Mouse (Mus musculus) lung, embryonic 15.5 days (tissue): ENCODE results near the gene Shisa8. TPM values are rescaled to one million over a fixed set of nuclear protein-coding genes. Genes with fewer than 3 reads are reported as not detected.

Source experiments
- ATAC-seq: fragments of 200-750 bp; cut with Nextera tagmentation; 2 replicates; pipeline ENCODE4 v1.8.0; 2017; ENCODE audit warnings: moderate number of reproducible peaks, borderline replicate concordance; ENCODE audit not compliant: low FRiP score, low TSS enrichment; ENCODE audit errors: extremely low read depth
- H3K27ac ChIP-seq: fragments of 300-500 bp; sonication (generic); 2 replicates; pipeline ENCODE4 v1.5.1; 2015; ENCODE audit warnings: moderate library complexity, mild to moderate bottlenecking, inconsistent platforms
- H3K27me3 ChIP-seq: fragments of 300-500 bp; sonication (generic); 2 replicates; pipeline ENCODE4 v1.6.1; 2015; ENCODE audit warnings: inconsistent platforms
- H3K36me3 ChIP-seq: fragments of 300-500 bp; sonication (generic); 2 replicates; pipeline ENCODE4 v1.6.1; 2015; ENCODE audit warnings: inconsistent platforms
- H3K4me1 ChIP-seq: fragments of 300-500 bp; sonication (generic); 2 replicates; pipeline ENCODE4 v1.6.1; 2015; ENCODE audit warnings: inconsistent platforms
- H3K4me2 ChIP-seq: fragments of 300-500 bp; sonication (generic); 2 replicates; pipeline ENCODE4 v1.6.1; 2015; ENCODE audit warnings: inconsistent platforms, mild to moderate bottlenecking, moderate library complexity
- H3K4me3 ChIP-seq: fragments of 300-500 bp; sonication (generic); 2 replicates; pipeline ENCODE4 v1.5.1; 2015; ENCODE audit warnings: mild to moderate bottlenecking, inconsistent platforms
- H3K9ac ChIP-seq: fragments of 300-500 bp; sonication (generic); 2 replicates; pipeline ENCODE4 v1.6.1; 2015; ENCODE audit warnings: inconsistent platforms
- H3K9me3 ChIP-seq: fragments of 300-500 bp; sonication (generic); 2 replicates; pipeline ENCODE4 v1.6.1; 2016; ENCODE audit warnings: inconsistent platforms
- whole genome bisulfite sequencing: fragments of 180-500 bp; shearing (Covaris S2); methylation state at CpG from one replicate; pipeline ENCODE4 v1.1.7; 2015; 5-methylcytosine and 5-hydroxymethylcytosine counted together
- polyA plus RNA-seq: library from polyadenylated mRNA; unstranded; fragments of >200 nt; fragmentation: Nextera tagmentation; extraction: Ambion mirVana; gene quantifications from 2 replicates; pipeline ENCODE4 v1.2.1, GENCODE M21; 2015

The Shisa8 gene
- polyA plus RNA-seq, 1 experiment from 2014 or later = 1.3 TPM

DNA sequence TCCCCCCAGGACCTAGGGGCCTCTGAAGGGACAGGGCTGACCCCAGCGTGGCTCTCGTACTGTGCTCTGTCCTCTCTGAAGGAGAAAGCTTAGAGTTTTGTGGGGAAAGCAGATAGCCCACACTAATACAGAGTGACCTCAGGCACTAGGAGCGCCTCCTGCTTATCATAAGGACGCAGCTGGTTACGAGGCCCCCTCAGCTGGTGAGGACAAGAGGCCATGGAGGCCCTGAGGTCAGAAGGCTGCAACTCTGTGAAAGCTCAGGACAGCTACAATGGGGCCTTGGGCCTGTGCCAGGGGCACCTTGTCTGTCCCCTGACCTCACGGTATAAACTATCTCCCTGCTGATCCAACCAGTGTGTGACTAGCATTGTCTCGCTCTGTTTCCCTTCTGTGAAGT is 28.4 kb downstream of the Shisa8 start:
- H3K4me2 ChIP-seq = no peak overlapping the region
- no peak overlapping the region for H3K27ac ChIP-seq
- H3K36me3 ChIP-seq = peaks cover 100% of the 10 kb centered on the region
- no peak overlapping the region for H3K4me3 ChIP-seq
- no peak overlapping the region for H3K9ac ChIP-seq
- no peaks in the 10 kb centered on the region for H3K27me3 ChIP-seq
- no peaks in the 10 kb centered on the region for H3K9me3 ChIP-seq
- ATAC-seq = 0 out of 2 replicates have a peak, but pooled peaks have one; percentile 5
- H3K4me1 ChIP-seq = no peaks in the 10 kb centered on the region
- 76% methylated on average over 7 of the region's 7 CpGs for WGBS

DNA sequence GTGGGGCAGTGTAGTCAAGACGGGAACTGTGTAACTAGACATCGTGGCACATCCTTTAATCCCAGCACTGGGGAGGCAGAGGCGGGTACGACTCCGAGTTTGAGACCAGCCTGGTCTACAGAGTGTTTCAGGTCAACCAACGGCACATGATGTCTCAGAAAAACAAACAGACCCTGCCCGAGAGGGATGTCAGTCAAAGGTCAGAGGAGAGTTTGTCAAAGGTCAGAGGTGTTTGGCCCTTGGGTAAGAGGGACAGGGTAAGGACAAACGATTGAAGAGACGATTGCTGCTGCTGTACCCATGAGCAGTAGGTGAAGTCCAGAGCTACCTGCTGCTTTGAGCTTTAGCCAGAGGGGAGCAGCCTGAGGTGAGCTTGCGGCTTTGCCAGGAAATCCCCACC is 29.0 kb downstream of the Shisa8 start:
- H3K27ac ChIP-seq = no peak overlapping the region
- H3K9me3 ChIP-seq = no peaks in the 10 kb centered on the region
- H3K9ac ChIP-seq = no peak overlapping the region
- no peak for ATAC-seq
- no peak overlapping the region for H3K4me3 ChIP-seq
- no peak overlapping the region for H3K4me2 ChIP-seq
- peaks cover 100% of the 10 kb centered on the region for H3K36me3 ChIP-seq
- 56% methylated on average over 10 of the region's 10 CpGs for WGBS
- no peaks in the 10 kb centered on the region for H3K4me1 ChIP-seq
- H3K27me3 ChIP-seq = no peaks in the 10 kb centered on the region

DNA sequence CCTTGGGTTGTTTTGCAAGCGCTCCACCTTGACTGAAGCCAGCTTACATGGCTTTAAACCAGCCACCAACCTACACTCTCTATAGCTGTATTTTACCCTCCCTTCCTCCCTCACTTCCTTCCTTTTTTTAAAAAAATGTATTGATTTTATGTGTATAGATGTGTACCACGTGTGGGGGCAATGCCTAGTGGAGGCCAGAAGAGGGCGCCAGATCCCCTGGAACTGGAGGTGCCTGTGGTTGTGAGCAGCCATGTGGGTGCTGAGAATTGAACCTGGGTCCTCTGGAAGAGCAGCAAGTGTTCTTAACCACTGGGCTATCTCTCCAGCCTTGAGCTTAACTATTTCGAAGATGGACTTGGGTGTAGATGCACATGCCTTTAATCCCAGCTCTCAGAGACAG is 30.3 kb downstream of the Shisa8 start:
- 96% methylated on average over 4 of the region's 4 CpGs for WGBS
- Histone ChIP-seq H3K27ac (no peak overlapping the region), H3K4me1 (no peaks in the 10 kb centered on the region)

DNA sequence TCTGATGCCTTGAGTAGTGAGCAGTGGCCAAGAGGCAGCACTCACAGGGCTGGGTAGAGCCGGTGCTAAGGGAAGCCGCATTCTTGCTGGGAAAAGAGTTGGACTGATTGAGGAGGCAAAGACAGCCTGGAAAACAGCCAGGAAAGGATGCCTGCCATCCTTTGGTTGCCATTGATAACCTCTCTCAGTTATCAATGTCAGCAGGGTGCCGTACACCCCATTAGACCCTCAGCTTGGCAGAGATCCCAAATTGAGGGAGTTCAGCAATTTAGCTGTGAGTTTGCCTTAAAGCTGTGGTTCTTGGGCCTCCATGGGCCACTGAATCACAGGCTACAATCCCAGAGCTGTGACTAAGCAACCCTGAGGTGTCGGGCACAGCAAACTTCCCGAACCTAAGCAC is 31.5 kb downstream of the Shisa8 start:
- Histone ChIP-seq H3K36me3 (peaks cover 99% of the 10 kb centered on the region), H3K4me2 (no peak overlapping the region), H3K27ac (no peak overlapping the region), H3K27me3 (no peaks in the 10 kb centered on the region), H3K4me3 (no peak overlapping the region), H3K9me3 (no peaks in the 10 kb centered on the region), H3K4me1 (no peaks in the 10 kb centered on the region), H3K9ac (no peak overlapping the region)
- WGBS = 70% methylated on average over 5 of the region's 5 CpGs
- no peak for ATAC-seq

More for the DNA sequence above, 30.3 kb downstream of the Shisa8 start:
- Histone ChIP-seq H3K4me2 (no peak overlapping the region), H3K4me3 (no peak overlapping the region), H3K9me3 (no peaks in the 10 kb centered on the region), H3K27me3 (no peaks in the 10 kb centered on the region), H3K36me3 (peaks cover 100% of the 10 kb centered on the region), H3K9ac (no peak overlapping the region)
- no peak for ATAC-seq

DNA sequence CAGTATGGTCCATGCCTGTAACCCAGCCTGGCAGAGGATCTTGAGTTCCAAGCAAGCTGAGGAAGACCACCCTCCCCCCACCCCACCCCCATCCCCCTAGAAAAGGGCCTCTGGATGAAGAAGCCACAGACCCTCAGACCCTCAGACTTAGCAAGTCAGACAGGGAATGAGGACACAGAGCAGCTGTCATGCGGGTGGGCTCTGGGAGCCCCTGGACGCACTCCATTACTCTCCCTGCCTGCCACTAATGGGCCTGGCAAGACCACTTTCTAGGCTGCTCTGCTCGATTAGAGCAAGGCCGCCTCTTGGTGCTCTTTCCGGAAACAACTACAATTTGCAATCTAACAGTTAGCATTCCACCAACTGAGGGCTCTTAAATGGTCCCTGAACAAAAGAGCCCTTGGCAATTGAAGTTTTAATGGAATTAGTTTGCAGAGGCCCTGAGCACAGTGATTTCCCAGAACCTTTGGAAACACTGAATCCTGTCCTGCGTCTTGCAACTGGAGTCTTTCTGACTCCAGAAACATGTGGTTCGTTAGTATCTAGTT is 34.8 kb downstream of the Shisa8 start:
- 88% methylated on average over 7 of the region's 7 CpGs for WGBS
- Histone ChIP-seq H3K27me3 (no peaks in the 10 kb centered on the region), H3K27ac (no peak overlapping the region), H3K36me3 (peaks cover 95% of the 10 kb centered on the region), H3K9ac (no peak overlapping the region), H3K4me3 (no peak overlapping the region), H3K9me3 (no peaks in the 10 kb centered on the region), H3K4me2 (no peak overlapping the region), H3K4me1 (no peaks in the 10 kb centered on the region)
- no peak for ATAC-seq

DNA sequence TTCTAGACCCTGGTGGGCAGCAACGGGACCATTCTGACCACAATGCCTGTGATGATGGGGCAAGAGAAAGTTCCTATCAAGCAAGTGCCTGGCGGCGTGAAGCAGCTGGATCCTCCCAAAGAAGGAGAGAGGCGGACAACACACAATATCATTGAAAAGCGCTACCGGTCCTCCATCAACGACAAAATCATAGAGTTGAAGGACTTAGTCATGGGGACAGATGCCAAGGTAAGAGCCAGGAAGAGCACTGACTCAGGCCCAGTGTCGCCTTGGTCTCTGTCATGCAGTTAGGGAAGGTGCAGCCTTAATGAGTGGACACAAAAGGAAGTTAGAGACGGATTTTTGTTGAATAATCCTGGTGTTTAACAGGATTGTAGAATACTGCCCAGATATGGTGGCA is 37.5 kb downstream of the Shisa8 start:
- Histone ChIP-seq H3K4me1 (no peaks in the 10 kb centered on the region), H3K9me3 (no peaks in the 10 kb centered on the region), H3K36me3 (peaks cover 94% of the 10 kb centered on the region), H3K4me3 (no peak overlapping the region), H3K9ac (no peak overlapping the region), H3K4me2 (no peak overlapping the region), H3K27ac (no peak overlapping the region), H3K27me3 (no peaks in the 10 kb centered on the region)
- no peak for ATAC-seq
- 94% methylated on average over 9 of the region's 9 CpGs for WGBS

DNA sequence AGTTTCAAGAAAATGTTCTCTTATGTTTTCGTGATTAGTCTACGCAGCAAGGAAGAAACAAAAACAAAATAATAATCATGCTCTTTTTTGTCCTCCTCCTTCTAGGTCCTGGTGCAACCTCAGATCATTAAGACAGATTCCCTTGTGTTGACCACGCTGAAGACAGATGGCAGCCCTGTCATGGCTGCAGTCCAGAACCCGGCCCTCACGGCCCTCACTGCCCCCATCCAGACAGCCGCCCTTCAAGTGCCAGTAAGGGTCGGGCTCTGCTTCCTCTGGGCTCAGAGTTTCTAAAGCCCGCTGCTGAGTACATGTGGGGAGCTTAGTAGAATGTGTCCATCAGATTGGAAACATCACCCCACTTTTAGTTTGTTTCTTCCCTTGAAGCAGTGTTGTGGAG is 40.0 kb downstream of the Shisa8 start:
- H3K36me3 ChIP-seq = peaks cover 73% of the 10 kb centered on the region
- H3K9me3 ChIP-seq = no peaks in the 10 kb centered on the region
- H3K27ac ChIP-seq = no peak overlapping the region
- H3K4me1 ChIP-seq = peaks cover 4% of the 10 kb centered on the region; the same call in 1 of the 2 replicates
- ATAC-seq = no peak
- WGBS = 71% methylated on average over 8 of the region's 8 CpGs
- H3K27me3 ChIP-seq = no peaks in the 10 kb centered on the region
- no peak overlapping the region for H3K4me2 ChIP-seq
- no peak overlapping the region for H3K4me3 ChIP-seq
- no peak overlapping the region for H3K9ac ChIP-seq

DNA sequence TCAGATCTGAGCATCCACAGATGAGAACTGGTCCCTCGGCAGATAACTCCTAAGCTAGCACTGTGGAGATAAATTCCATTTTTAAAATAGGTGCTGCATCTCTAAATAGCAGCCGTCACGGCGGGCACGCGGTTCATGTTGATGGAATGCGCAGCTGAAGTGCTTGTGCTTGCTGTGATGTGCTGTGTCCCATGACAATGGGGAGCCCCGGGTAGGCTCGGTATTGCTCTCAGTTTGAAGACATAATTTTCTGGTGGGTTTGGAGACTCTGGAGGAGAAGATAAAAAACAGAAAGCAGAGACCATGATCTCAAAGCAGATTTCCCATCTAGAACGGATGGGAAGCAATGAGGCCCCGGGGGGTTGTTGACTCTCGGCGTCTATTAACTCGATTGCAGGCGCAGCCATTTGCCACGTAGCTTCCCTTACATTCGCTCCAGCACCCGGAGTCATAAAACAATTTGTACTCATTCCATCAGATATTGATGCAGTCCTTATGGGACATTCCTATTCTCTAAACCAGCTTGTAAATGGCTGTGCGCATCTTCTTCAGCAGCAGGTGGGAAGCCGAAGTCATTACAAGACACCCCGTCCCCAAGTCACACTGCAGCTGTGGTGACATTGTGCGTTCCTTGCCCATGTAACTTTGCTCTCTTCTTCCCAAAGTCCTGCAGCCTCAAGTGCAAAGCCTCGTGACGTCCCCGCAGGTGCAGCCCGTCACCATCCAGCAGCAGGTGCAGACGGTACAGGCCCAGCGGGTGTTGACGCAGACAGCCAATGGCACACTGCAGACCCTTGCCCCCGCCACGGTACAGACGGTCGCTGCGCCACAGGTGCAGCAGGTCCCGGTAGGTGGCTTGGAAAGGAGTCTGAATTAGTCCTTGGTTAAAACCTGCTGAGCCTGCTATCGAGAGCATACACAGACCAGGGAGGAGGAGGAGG is 41.9 kb downstream of the Shisa8 start:
- Histone ChIP-seq H3K27ac (no peak overlapping the region), H3K27me3 (no peaks in the 10 kb centered on the region), H3K4me2 (no peak overlapping the region), H3K4me3 (no peak overlapping the region), H3K36me3 (peaks cover 57% of the 10 kb centered on the region), H3K9ac (no peak overlapping the region), H3K4me1 (peaks cover 23% of the 10 kb centered on the region), H3K9me3 (no peaks in the 10 kb centered on the region)
- ATAC-seq = no peak
- 80% methylated on average over 36 of the region's 36 CpGs for WGBS

DNA sequence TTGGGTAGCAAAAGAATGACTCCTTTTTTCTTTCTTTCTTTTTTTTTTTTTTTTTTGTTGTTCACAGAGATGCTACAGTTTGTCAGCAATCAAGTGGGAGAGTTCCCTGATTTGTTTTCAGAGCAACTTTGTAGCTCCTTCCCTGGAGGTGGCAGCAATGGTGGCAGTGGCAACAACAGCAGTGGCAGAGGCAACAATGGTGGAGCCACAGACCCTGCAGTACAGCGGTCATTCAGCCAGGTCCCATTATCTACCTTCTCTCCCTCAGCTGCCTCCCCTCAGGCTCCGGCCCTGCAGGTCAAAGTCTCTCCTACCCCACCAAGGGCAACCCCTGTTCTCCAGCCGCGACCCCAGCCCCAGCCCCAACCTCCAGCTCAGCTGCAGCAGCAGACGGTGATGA is 42.9 kb downstream of the Shisa8 start:
- Histone ChIP-seq H3K27ac (no peak overlapping the region), H3K9ac (no peak overlapping the region), H3K9me3 (no peaks in the 10 kb centered on the region), H3K4me2 (no peak overlapping the region), H3K4me1 (peaks cover 28% of the 10 kb centered on the region), H3K27me3 (no peaks in the 10 kb centered on the region), H3K36me3 (peaks cover 46% of the 10 kb centered on the region), H3K4me3 (no peak overlapping the region)
- ATAC-seq = no peak
- WGBS = 83% methylated on average over 5 of the region's 5 CpGs

DNA sequence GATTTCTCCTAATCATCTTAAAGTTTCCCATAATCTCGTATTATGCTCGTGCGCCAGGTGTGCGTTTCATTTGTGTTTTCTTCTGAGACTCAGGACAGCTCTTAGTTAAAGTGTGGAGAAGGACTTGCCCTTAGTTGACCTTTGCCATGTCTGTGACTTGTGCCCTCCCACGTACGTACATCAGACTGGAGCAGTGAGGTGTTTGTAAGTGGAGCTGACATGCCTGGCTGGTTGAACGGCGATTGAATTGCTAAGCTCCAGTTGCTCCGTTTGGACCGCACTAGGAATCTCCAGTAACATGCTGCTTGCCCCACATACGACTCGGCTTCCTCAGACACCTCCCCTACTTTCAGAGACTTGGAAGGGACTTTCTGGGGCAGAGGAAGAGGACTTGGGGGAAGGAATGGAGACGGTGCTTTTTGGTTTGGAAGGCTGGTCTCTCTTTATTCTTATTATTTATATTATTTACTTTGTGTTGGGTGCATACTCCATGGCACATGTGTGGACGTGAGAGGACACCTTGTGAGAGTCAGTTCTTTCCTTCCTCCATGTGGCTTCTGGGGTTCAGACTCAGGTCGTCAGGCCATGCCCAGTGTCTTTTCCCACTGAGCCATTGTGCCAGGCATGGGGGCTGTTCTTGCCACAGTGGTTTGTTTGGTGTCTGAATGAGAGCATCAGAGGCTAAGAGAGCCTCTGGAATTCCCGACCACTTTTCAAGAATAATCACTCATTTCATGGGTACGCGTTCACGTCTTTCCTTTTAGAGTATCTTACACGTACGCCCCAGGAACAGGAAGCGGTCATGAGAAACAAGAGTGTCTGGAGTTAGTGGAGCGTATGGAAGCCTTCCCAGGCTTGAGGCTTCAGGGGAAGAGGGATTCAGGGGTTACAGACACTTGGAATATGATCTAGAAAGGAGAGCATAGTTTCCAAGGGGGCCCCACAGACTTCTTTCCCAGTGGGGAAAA is 45.1 kb downstream of the Shisa8 start:
- Histone ChIP-seq H3K27me3 (no peaks in the 10 kb centered on the region), H3K4me3 (no peak overlapping the region), H3K9ac (0 out of 2 replicates have a peak overlapping the region, but pooled peaks have one; percentile 8), H3K4me2 (no peak overlapping the region), H3K27ac (peak overlapping the region; percentile 69), H3K4me1 (peaks cover 39% of the 10 kb centered on the region), H3K36me3 (peaks cover 27% of the 10 kb centered on the region), H3K9me3 (no peaks in the 10 kb centered on the region)
- no peak for ATAC-seq
- WGBS = 44% methylated on average over 23 of the region's 23 CpGs

DNA sequence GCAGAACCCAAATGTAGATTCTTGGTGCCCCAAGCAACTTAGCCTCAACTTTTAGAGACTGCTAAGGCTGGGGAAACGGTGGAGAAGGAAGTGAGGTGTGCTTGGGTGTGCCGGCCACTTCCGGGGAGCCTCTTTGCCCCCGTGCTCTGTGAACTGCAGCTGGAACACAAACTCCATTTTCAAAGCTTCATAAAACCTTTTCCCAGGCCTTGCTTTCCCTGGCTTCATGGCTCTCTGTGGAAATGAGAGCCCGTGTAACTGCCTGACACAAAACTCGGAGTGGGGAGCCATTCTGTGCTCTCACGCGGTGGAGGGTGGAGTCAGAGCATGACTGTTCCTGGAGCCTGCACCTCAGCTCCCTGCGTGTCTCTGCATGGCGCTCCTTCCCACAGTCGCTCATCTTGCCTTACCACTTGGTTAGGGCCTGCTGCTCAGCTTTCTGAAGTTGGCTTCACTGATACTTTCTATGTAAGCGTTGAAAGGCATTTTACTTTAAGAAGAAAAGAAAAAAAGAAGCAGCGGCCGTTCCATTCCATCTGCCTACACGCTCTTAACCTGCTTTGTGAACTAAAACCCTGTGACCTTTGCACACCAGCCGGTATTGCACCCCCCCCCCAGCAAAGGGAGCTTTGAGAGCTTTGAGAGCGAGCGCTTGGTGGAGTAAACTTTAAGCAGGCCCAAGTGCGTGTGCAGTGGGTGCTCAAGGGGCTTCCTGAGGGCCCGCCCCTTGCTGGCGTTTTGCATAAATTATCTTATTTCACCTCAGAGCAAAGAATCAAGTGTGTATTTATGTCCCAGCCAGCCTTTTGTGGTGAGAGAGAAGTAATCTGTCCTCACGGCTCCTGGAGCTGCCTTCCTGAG is 46.1 kb downstream of the Shisa8 start:
- Histone ChIP-seq H3K4me1 (peaks cover 45% of the 10 kb centered on the region), H3K4me3 (no peak overlapping the region)

More for the DNA sequence above, 46.1 kb downstream of the Shisa8 start:
- Histone ChIP-seq H3K27ac (peak overlapping the region; percentile 69), H3K27me3 (no peaks in the 10 kb centered on the region), H3K4me2 (peak overlapping the region; percentile 14; the same call in 1 of the 2 replicates), H3K36me3 (peaks cover 18% of the 10 kb centered on the region), H3K9me3 (no peaks in the 10 kb centered on the region), H3K9ac (0 out of 2 replicates have a peak overlapping the region, but pooled peaks have one; percentile 8)
- ATAC-seq = no peak
- WGBS = 42% methylated on average over 22 of the region's 22 CpGs
